Mouse (Mus musculus) layer of hippocampus, adult 9-11 months (tissue): Measurements from ENCODE around the gene Pou2f1.

ENCODE experiments used
- DNase-seq: peaks from one replicate; pipeline ENCODE4 v3.0.0; 2022

The Pou2f1 gene

GRCm38 (mm10) chr1:165874645-165875044 lies 127.8 kb downstream of the Pou2f1 start:
- DNase-seq, result no peak

- no peak for DNase-seq
Observed at GRCm38 (mm10) chr1:165868659-165869058, 133.8 kb downstream of the Pou2f1 start.

- DNase-seq, result no peak
Observed at GRCm38 (mm10) chr1:165866630-165867280, 135.7 kb downstream of the Pou2f1 start.

DNA sequence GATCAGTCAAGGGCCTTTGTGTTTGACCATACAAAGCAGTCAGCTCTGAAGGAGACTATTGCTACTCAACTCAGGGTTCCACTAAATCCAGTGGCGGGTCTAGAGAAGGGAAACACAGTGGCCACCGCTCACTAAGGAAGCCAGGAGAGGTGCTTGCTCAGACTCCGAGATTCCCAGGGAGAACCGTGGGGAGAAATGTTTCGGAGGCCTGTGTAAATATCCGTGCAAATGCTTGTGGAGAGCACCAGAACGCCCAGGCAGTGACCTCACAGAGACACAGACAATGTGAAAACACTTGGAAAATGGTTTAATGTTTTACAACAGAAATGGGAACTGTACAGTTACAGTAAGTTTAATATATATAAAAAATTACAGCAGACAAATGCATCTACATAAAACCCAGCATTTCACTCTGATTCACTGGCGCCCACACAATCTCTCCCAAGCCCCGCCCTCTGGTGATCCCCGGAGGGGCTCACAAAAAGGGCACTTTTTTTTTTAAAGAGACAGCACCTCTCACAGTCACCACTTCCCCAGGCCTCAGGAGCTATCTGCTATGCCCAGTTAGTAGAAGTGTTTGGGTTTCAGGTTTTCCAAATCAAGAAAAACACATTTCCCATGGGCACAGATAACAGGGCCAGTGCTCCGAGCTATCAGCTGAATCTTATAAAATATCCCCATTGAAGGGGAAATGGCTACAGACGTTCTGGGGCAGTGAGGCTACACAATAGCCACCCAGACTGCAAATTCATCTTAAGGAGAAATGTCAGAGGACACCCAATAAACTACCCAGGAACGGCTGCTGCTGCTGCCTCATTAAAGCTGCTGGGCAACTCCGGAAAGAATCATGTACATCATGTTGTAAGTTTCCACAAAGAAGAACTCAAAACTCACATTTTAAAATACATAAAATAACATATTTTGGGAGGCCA lies 137.3 kb downstream of the Pou2f1 start:
- no peak for DNase-seq

DNA sequence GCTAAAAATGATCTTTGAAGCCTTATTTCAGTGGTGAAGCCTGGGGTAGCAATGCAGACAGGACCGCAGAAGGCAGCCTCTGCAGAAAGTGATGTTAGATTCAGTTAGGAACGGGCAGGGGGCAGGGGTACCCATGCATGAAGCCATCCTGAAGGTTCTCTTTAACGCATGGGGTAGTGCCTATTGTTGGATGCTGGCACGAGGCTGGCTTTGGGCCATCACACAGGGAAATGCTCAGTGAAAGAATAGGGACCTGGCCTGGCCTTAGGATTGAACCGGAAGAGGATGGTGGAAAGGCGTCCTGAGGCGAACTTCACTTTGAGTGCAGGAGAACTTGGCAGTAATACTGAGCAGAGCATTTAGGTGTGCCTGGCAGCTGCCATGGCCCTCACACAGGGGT lies 140.4 kb downstream of the Pou2f1 start:
- DNase-seq, result no peak

- DNase-seq, result no peak
Observed at GRCm38 (mm10) chr1:165861235-165861609, 141.3 kb downstream of the Pou2f1 start.

DNA sequence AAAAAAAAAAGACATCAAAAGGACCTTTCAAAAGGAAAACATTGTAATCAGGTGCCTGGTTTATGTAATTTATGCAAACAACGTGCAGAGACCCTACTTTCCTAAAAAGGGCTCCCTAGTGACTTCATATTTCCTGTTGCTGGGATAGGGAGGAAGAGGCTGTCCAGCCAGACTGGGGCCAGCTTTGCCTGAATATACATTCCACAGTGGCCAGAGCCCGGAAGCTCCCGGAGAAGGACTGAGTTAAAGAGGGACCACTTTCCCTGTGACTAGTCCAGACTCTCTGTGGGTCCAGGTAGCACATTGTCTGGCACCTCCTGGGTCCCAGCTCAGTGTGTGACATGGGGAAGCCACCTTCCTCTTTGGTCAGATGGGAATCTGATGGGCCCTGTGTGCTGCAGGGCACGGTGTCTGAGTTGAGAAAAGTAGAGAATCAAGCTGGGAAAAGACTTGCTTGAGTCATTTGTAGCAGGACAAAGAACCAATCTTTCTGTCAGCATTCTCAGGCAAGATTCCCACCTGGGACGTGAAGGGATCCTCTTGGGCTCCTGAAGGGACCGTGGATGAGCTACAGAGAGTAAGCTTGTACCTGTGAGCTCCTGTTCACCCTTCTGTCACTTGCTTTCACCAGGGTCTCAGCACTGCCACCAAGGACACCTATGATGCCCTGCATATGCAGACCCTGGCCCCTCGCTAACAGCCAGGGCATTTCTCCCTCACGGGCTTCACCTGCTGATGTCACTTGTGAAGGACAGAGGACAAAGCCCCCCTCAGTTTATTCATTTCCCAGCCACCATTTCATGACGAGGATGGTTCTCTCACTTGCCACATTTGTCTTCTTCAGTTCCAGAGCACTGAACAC lies 141.9 kb downstream of the Pou2f1 start:
- no peak for DNase-seq

DNA sequence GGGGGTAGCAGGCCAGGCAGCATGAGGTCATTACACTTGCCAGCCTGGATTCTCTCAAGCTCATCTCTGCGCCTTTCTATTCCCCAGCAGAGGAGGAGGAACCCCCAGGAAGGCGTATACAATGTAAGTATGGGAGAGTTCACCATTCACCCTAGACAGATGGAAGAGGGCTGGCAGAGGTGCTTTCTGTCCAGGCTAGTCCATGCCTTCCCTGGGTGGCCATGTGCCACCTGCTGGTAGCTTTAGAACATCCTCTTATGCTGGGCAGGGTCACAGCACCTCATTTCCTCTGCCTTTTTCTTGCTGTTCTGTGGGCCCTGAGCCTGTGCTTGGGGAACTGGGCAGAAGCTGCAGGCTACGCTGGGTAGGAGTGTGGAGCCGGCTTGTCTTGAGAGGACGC lies 144.1 kb downstream of the Pou2f1 start:
- no peak for DNase-seq

DNA sequence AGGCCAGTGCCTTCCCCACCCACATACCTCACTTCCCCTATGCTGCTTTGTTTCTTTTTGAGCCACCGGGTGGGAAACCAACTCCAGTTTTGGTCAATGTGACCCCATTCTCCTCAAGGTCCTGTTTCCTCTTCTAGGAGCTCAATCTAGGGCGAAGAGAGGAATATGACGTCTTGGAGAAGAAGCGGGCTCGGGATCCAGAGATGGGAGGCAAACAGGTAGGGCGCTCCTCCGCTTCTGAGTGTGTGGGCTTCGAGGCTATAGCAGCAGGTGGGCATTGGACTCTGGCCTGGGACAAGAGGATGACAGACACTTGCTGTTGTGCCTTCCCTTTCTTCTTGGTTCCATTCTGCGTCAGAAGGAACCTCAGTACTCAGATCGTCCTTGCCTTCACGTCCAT lies 145.2 kb downstream of the Pou2f1 start:
- DNase-seq, result no peak

GRCm38 (mm10) chr1:165855759-165856545 lies 146.5 kb downstream of the Pou2f1 start:
- no peak for DNase-seq

- no peak for DNase-seq
Observed at GRCm38 (mm10) chr1:165853729-165854420, 148.6 kb downstream of the Pou2f1 start.

DNA sequence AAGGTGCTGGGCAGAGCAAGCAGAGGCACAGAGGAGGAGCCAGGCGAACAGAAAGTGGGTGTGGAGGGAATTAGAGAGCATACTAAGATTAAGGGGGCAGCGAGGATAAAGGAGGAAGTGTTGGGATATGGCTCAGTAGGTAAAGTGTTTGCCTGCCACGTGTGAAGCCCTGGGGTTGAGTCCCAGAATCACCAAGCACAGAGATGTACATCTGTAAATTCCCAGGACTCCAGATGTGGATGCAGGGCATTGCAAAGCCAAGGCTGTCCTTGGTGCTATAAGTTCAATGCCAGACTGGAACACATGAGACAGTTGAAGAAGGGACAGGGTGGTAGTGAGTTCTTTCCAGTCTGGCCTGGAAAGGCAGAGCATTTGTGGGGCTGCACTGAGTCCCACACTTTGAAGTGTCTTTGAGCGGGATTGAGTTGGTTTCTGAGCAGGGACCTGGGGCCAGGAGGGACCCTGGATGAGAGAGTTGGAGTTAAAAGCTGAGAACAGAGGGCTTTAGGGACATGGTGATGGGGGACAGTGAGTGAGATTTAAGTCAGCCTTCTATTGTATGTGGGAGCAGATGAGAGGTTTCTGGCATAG lies 149.3 kb downstream of the Pou2f1 start:
- no peak for DNase-seq

GRCm38 (mm10) chr1:165852131-165852530 lies 150.3 kb downstream of the Pou2f1 start:
- DNase-seq, result no peak

DNA sequence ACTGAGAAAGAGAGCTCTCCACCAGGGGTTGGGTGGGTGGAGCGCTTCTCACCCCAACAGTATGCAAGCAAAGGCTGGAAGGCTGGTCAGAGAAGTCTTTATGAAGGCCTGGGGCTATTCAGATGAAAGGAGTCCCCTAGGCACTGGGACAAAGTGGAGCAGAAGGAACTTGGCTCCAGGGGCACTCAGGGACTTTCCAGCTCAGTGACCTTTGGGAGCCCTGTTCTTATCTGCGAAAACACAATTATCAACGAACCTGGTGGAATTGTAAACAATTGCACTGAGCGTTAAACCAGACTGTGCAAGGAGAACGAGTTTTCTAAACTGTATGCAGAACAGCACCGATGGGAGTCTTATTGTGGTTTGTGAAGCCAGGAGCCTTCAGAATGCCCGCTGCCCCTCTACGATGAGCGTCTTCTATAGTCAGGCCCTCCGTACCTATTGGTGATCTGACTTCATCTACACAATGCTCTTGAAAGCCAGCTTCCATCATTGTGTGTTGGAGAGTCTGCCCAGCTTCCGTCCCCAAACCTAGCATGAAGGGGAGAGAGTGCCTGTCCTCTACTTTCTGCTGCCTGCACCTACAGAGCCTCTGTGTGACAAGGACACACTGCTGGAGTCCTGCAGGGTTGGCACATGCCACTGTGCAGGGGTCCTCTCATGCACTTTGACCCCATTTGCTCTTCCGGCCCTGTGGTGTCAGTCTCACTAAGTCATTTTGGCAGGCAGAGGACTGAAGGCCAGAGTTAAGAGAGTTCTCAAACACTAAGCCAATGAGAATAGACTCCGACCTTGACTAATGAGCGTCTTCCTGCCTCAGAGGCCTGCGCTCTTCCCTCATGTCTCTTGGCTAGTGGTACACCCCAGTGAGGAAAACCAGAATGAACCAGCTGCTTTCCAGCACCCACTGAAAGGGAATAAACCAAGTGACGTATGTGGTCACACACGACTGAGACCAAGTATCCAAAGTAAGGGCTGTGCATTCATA lies 152.7 kb downstream of the Pou2f1 start:
- no peak for DNase-seq

GRCm38 (mm10) chr1:165848881-165849280 lies 153.6 kb downstream of the Pou2f1 start:
- DNase-seq, result no peak

DNA sequence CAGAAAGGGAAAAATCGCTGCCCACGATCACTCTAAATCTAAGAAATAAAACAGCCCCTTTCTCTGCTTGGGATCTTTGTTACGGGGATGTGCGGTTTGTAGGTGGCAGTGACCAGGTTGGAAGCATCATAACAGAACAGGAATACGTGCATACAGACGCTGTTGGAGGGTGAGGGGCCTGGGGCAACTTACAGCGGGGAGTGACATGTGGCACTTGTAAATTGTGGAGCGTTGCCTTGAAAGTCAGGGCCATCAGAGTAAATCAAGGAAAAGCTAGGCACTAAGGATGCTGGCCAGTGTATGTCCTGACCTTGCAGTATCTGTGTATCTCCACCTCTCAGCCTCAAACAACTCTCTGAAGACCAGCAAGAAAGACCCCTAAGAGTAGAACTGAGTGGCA lies 154.1 kb downstream of the Pou2f1 start:
- no peak for DNase-seq

GRCm38 (mm10) chr1:165845366-165845765 lies 157.1 kb downstream of the Pou2f1 start:
- DNase-seq, result no peak

DNA sequence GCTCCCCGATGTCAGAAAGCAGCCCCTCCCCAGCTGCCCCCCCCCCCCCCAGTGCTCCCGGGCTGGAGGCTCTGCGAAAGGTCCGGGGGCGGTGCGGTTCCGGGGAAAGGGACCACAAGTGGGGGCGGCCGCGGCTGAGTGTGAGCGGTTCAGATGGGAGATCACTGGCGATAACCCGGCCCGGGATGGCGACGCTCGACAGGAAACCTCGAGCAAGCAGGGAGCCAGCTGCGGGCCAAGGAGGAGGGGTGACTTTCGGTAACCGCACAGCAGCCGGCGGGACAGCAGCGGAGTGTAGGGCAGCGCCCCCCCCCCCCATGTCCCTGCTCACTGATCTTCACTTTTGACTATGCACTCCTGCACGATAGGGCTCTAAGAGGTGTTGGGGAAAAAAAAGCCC lies 157.5 kb downstream of the Pou2f1 start:
- no peak for DNase-seq

- DNase-seq, result no peak
Observed at GRCm38 (mm10) chr1:165844466-165844951, 158.0 kb downstream of the Pou2f1 start.

GRCm38 (mm10) chr1:165843586-165843985 lies 158.9 kb downstream of the Pou2f1 start:
- DNase-seq, result no peak
